Mouse (Mus musculus) liver, adult 2 months (tissue): Measurements from ENCODE around the gene Ints14.

ENCODE experiments used
- CTCF ChIP-seq: fragments of 200-500 bp; IDR thresholded peaks from 2 replicates; pipeline ENCODE4 v1.5.1; 2011; ENCODE audit warnings: low read depth, low read length, control low read depth
- POLR2A ChIP-seq: fragments of 200-500 bp; IDR thresholded peaks from 2 replicates; pipeline ENCODE4 v1.6.1; 2011; ENCODE audit warnings: low read length, control low read depth; ENCODE audit not compliant: insufficient read depth; ENCODE audit errors: extremely low read depth

GRCm38 (mm10) chr9:64980548-64980947 lies 19.8 kb downstream of the Ints14 start:
- no peak for TF ChIP-seq POLR2A
- TF ChIP-seq CTCF, result no peak
